Mouse (Mus musculus) stomach, embryonic 16.5 days (tissue): ENCODE data around the gene Ubxn11. TPM values are rescaled to one million over a fixed set of nuclear protein-coding genes. Genes with fewer than 3 reads are reported as not detected.
A peak's percentile ranks its signal among the peaks of the same experiment; 100 is the strongest.

Experiments used
- ATAC-seq: fragments of 200-750 bp; cut with Nextera tagmentation; 2 replicates; pipeline ENCODE4 v1.8.0; 2017; ENCODE audit warnings: moderate number of reproducible peaks, moderate TSS enrichment; ENCODE audit not compliant: insufficient read depth, low FRiP score
- H3K27ac ChIP-seq: fragments of 300-500 bp; sonication (generic); 2 replicates; pipeline ENCODE4 v1.5.1; 2014; ENCODE audit warnings: low read length
- H3K27me3 ChIP-seq: fragments of 300-500 bp; sonication (generic); 2 replicates; pipeline ENCODE4 v1.6.1; 2014; ENCODE audit warnings: low read length, control low read depth, mixed read lengths; ENCODE audit not compliant: control insufficient read depth, insufficient read depth
- H3K36me3 ChIP-seq: fragments of 300-500 bp; sonication (generic); 2 replicates; pipeline ENCODE4 v1.6.1; 2014; ENCODE audit warnings: low read length; ENCODE audit not compliant: control insufficient read depth, insufficient read depth
- H3K4me1 ChIP-seq: fragments of 300-500 bp; sonication (generic); 2 replicates; pipeline ENCODE4 v1.6.1; 2014; ENCODE audit warnings: low read length, control low read depth, mixed read lengths; ENCODE audit not compliant: control insufficient read depth, insufficient read depth
- H3K4me2 ChIP-seq: fragments of 300-500 bp; sonication (generic); 2 replicates; pipeline ENCODE4 v1.6.1; 2014; ENCODE audit warnings: low read depth, low read length, mixed read lengths
- H3K4me3 ChIP-seq: fragments of 300-500 bp; sonication (generic); replicated peaks from 2 replicates; pipeline ENCODE4 v1.5.1; 2014; ENCODE audit warnings: mild to moderate bottlenecking, low read length
- H3K9ac ChIP-seq: fragments of 300-500 bp; sonication (generic); 2 replicates; pipeline ENCODE4 v1.6.1; 2014; ENCODE audit warnings: low read length
- H3K9me3 ChIP-seq: fragments of 300-500 bp; sonication (generic); replicated peaks from 2 replicates; pipeline ENCODE4 v1.6.1; 2016; ENCODE audit warnings: low read length, control low read depth; ENCODE audit not compliant: control insufficient read depth
- WGBS: fragments of 180-500 bp; shearing (Covaris S2); extraction: QIAGEN DNeasy Blood & Tissue Kit; methylation state at CpG from one replicate; pipeline ENCODE4 v1.1.7; 2014; 5-methylcytosine and 5-hydroxymethylcytosine counted together
- polyA plus RNA-seq: library from polyadenylated mRNA; unstranded; fragments of >200 nt; fragmentation: Nextera tagmentation; extraction: Ambion mirVana; gene quantifications from 2 replicates; pipeline ENCODE4 v1.2.1, GENCODE M21; 2015

The Ubxn11 gene
- polyA plus RNA-seq, 1 experiment from 2014 or later = 6.4 TPM

GRCm38 (mm10) chr4:134120192-134120805, 17.9 kb downstream of the Ubxn11 start:
- H3K9me3 ChIP-seq = no peaks in the 10 kb centered on the region
- peaks cover 17% of the 10 kb centered on the region; the same call in 1 of the 2 replicates for H3K4me1 ChIP-seq
- no peaks in the 10 kb centered on the region for H3K27me3 ChIP-seq
- no peak overlapping the region for H3K4me3 ChIP-seq
- 79% methylated on average over 6 of the region's 6 CpGs for WGBS
- no peaks in the 10 kb centered on the region for H3K36me3 ChIP-seq
- ATAC-seq = no peak
- no peak overlapping the region for H3K4me2 ChIP-seq
- H3K9ac ChIP-seq = no peak overlapping the region
- H3K27ac ChIP-seq = no peak overlapping the region

GRCm38 (mm10) chr4:134120916-134121315, 18.5 kb downstream of the Ubxn11 start:
- WGBS = 65% methylated on average over 4 of the region's 4 CpGs
- H3K9ac ChIP-seq = peak overlapping the region; percentile 28; the same call in 1 of the 2 replicates
- H3K27me3 ChIP-seq = no peaks in the 10 kb centered on the region
- no peaks in the 10 kb centered on the region for H3K9me3 ChIP-seq
- H3K4me2 ChIP-seq = no peak overlapping the region
- no peak for ATAC-seq
- H3K36me3 ChIP-seq = no peaks in the 10 kb centered on the region
- no peak overlapping the region for H3K4me3 ChIP-seq
- H3K4me1 ChIP-seq = peaks cover 14% of the 10 kb centered on the region; the same call in 1 of the 2 replicates
- 0 out of 2 replicates have a peak overlapping the region, but pooled peaks have one; percentile 10 for H3K27ac ChIP-seq

DNA sequence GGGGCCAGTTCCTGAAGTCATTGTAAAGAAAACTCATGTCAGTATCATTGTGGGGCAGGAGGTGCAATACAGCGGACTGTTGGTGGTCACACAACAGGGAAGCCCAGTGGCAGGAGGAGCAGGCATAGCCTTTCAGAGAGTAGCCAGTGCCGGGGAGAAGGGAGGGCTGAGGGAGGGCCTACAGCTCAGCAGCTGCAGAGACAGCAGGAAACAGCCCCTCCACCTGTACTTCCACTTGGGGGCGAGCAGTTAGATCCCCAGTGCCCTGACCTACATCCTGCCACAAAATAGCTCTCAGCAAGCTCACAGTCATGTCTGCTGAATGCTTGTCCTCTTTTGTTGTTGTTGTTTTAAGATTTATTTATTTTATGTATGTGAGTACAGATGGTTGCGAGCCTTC, 19.2 kb downstream of the Ubxn11 start:
- H3K9ac ChIP-seq = peak overlapping the region; percentile 28; the same call in 1 of the 2 replicates
- H3K27me3 ChIP-seq = no peaks in the 10 kb centered on the region
- no peaks in the 10 kb centered on the region for H3K9me3 ChIP-seq
- H3K27ac ChIP-seq = no peak overlapping the region
- 51% methylated on average over 4 of the region's 4 CpGs for WGBS
- H3K4me2 ChIP-seq = no peak overlapping the region
- no peak overlapping the region for H3K4me3 ChIP-seq
- peaks cover 17% of the 10 kb centered on the region; the same call in 1 of the 2 replicates for H3K4me1 ChIP-seq
- no peak for ATAC-seq
- no peaks in the 10 kb centered on the region for H3K36me3 ChIP-seq

- H3K27me3 ChIP-seq = no peaks in the 10 kb centered on the region
- no peaks in the 10 kb centered on the region for H3K36me3 ChIP-seq
- H3K9ac ChIP-seq = no peak overlapping the region
- H3K4me3 ChIP-seq = no peak overlapping the region
- H3K27ac ChIP-seq = no peak overlapping the region
- 33% methylated on average over 3 of the region's 3 CpGs for WGBS
- peaks cover 24% of the 10 kb centered on the region for H3K4me1 ChIP-seq
- 0 out of 2 replicates have a peak, but pooled peaks have one; percentile 6 for ATAC-seq
- H3K4me2 ChIP-seq = no peak overlapping the region
- no peaks in the 10 kb centered on the region for H3K9me3 ChIP-seq
These were observed 19.9 kb downstream of the Ubxn11 start for GRCm38 (mm10) chr4:134122281-134122680.

GRCm38 (mm10) chr4:134123147-134123546, 20.8 kb downstream of the Ubxn11 start:
- H3K4me3 ChIP-seq = no peak overlapping the region
- WGBS = 93% methylated on average over 6 of the region's 6 CpGs
- H3K9ac ChIP-seq = no peak overlapping the region
- no peaks in the 10 kb centered on the region for H3K9me3 ChIP-seq
- no peak overlapping the region for H3K4me2 ChIP-seq
- H3K27me3 ChIP-seq = no peaks in the 10 kb centered on the region
- H3K36me3 ChIP-seq = no peaks in the 10 kb centered on the region
- peaks cover 31% of the 10 kb centered on the region for H3K4me1 ChIP-seq
- ATAC-seq = no peak
- no peak overlapping the region for H3K27ac ChIP-seq

GRCm38 (mm10) chr4:134123680-134124551, 21.5 kb downstream of the Ubxn11 start:
- H3K36me3 ChIP-seq = no peaks in the 10 kb centered on the region
- ATAC-seq = no peak
- no peak overlapping the region for H3K4me2 ChIP-seq
- no peak overlapping the region for H3K9ac ChIP-seq
- no peaks in the 10 kb centered on the region for H3K27me3 ChIP-seq
- H3K4me1 ChIP-seq = peaks cover 31% of the 10 kb centered on the region
- no peak overlapping the region for H3K27ac ChIP-seq
- no peak overlapping the region for H3K4me3 ChIP-seq
- H3K9me3 ChIP-seq = no peaks in the 10 kb centered on the region
- 22% methylated on average over 17 of the region's 17 CpGs for WGBS

- Histone ChIP-seq H3K9me3 (no peaks in the 10 kb centered on the region), H3K4me2 (no peak overlapping the region), H3K36me3 (no peaks in the 10 kb centered on the region), H3K4me1 (peaks cover 39% of the 10 kb centered on the region), H3K27ac (no peak overlapping the region), H3K4me3 (no peak overlapping the region), H3K9ac (no peak overlapping the region), H3K27me3 (no peaks in the 10 kb centered on the region)
- 86% methylated on average over 15 of the region's 15 CpGs for WGBS
- no peak for ATAC-seq
These were observed 23.2 kb downstream of the Ubxn11 start for GRCm38 (mm10) chr4:134125383-134126060.

DNA sequence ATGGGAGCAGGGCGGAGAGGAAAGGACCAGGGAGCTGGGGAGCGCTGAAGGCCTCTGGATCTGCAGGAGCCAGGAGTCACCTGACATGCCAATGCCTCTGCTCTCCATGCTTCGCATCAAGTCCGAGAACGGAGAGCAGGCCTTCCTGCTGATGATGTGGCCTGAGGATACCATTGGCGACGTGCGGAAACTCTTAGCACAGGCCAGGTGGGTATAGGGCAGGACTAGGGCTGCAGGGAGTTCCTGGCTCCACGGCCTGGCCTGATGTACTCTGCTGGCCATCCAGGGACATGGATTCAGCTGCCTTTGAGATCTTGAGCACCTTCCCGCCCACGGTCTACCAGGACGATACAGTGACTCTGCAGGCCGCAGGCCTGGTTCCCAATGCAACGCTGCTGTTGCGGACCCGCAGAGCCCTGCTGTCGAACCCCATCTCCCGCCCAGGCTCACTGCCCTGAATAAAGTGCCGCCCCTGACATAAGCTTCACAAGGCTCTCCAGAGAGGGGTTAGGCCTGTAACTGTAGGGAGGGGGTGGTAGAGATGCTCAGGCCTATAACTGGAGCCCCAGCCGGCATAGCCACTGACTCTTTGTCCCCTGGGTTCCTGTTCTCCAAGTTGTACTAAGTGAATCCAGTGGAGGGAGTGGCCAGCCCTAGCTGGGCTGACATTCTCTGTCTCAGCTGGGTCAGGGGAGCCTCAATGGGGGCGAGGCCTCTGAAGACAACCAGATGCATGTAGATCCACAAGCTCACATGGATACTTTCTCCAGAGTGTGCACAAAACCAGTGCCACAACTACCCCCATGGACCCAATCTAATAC, 24.1 kb downstream of the Ubxn11 start:
- H3K27me3 ChIP-seq = no peaks in the 10 kb centered on the region
- 86% methylated on average over 21 of the region's 21 CpGs for WGBS
- H3K36me3 ChIP-seq = no peaks in the 10 kb centered on the region
- no peak overlapping the region for H3K9ac ChIP-seq
- no peaks in the 10 kb centered on the region for H3K9me3 ChIP-seq
- no peak overlapping the region for H3K27ac ChIP-seq
- H3K4me1 ChIP-seq = peaks cover 35% of the 10 kb centered on the region
- H3K4me3 ChIP-seq = no peak overlapping the region
- ATAC-seq = no peak
- no peak overlapping the region; the same call in 1 of the 2 replicates for H3K4me2 ChIP-seq
